Comparison of ENCODE assay signal across 8 mouse cellular contexts in genomic region chr11:120485251-120485650, GRCm38 (mm10). TPM values are rescaled to one million over a fixed set of nuclear protein-coding genes. Genes with fewer than 3 reads are reported as not detected.
DNase-seq lines count a peak whose midpoint lies in the region; ATAC-seq and TF ChIP-seq lines count a peak whose summit lies in the region.

No protein-coding gene starts in this region.

- peaks cover 70% of the 10 kb centered on the region for H3K4me1 ChIP-seq in erythroblast, embryonic 14.5 days (ENCODE audit: control insufficient read depth)
- H3K4me1 ChIP-seq in ES-E14 (ENCODE audit: control insufficient read depth in 2 of 2, insufficient read depth in 2 of 2, low read length in 2 of 2, poor library complexity in 1 of 2) = peaks cover 3 to 9% of the 10 kb centered on the region in 2 experiments; a peak in 2 of 4 replicates
- H3K4me1 ChIP-seq in hindbrain, embryonic 16.5 days (ENCODE audit: control insufficient read depth, insufficient read depth, low read depth, low read length) = peaks cover 16% of the 10 kb centered on the region
- H3K4me1 ChIP-seq in liver, embryonic 15.5 days (replicated peaks) = peaks cover 61% of the 10 kb centered on the region

- in situ Hi-C loops in ES-E14 (cut with MboI; ENCODE audit: low sequenced_read_pairs in 2 of 2, unreplicated experiment in 2 of 2) = no loop called here

- H3K4me2 ChIP-seq in hindbrain, embryonic 16.5 days (ENCODE audit: low read length) = peak overlapping the region; percentile 76
- H3K4me2 ChIP-seq in liver, embryonic 15.5 days = peak overlapping the region; percentile 93

- H3K36me3 ChIP-seq in erythroblast, embryonic 14.5 days (ENCODE audit: control insufficient read depth) = peaks cover 83% of the 10 kb centered on the region
- peaks cover 41% of the 10 kb centered on the region for H3K36me3 ChIP-seq in ES-E14 (ENCODE audit: control insufficient read depth, insufficient read depth, low read length, poor library complexity, severe bottlenecking)
- peaks cover 36% of the 10 kb centered on the region for H3K36me3 ChIP-seq in hindbrain, embryonic 16.5 days (ENCODE audit: control insufficient read depth, insufficient read depth, low read length)
- peaks cover 78% of the 10 kb centered on the region for H3K36me3 ChIP-seq in liver, embryonic 15.5 days (replicated peaks)

- H3K27ac ChIP-seq in ES-E14 (ENCODE audit: insufficient read depth, low read depth, low read length, poor library complexity, severe bottlenecking) = peak overlapping the region; percentile 69; the same call in 1 of the 2 replicates
- peak overlapping the region; percentile 85 for H3K27ac ChIP-seq in hindbrain, embryonic 16.5 days (ENCODE audit: low read depth, low read length)
- peak overlapping the region; percentile 63 for H3K27ac ChIP-seq in liver, embryonic 15.5 days (replicated peaks)

- 11% methylated on average over 10 of the region's 10 CpGs for WGBS in hindbrain, embryonic 16.5 days
- 7% methylated on average over 10 of the region's 10 CpGs for WGBS in liver, embryonic 15.5 days (ENCODE audit: insufficient replicate concordance)

- no peaks in the 10 kb centered on the region for H3K27me3 ChIP-seq in erythroblast, embryonic 14.5 days (ENCODE audit: control insufficient read depth)
- H3K27me3 ChIP-seq in hindbrain, embryonic 16.5 days (replicated peaks; ENCODE audit: control insufficient read depth, insufficient read depth, low read length) = no peaks in the 10 kb centered on the region
- no peaks in the 10 kb centered on the region for H3K27me3 ChIP-seq in liver, embryonic 15.5 days

- DNase-seq in ES-E14 (ENCODE audit: low read depth, low spot score) = no peak
- no peak for DNase-seq in adrenal gland, adult 8-10 months
- DNase-seq in retina, embryonic 14.5 days (ENCODE audit: low spot score) = no peak
- DNase-seq in thymus, postnatal 4 days = no peak

- no peak for ATAC-seq in erythroblast, adult 5-6 weeks (replicated peaks; ENCODE audit: low FRiP score, poor library complexity, severe bottlenecking)
- no peak for ATAC-seq in hindbrain, embryonic 16.5 days
- no peak for ATAC-seq in liver, embryonic 15.5 days (ENCODE audit: insufficient read depth)

- H3K4me3 ChIP-seq in erythroblast, embryonic 14.5 days (replicated peaks) = peak overlapping the region; percentile 73
- peak overlapping the region; percentile 84 to 94 for H3K4me3 ChIP-seq in ES-E14 (ENCODE audit: insufficient read depth in 1 of 2, low read depth in 1 of 2, low read length in 2 of 2, poor library complexity in 1 of 2, severe bottlenecking in 1 of 2)
- peak overlapping the region; percentile 97 for H3K4me3 ChIP-seq in hindbrain, embryonic 16.5 days (ENCODE audit: low read length)
- H3K4me3 ChIP-seq in liver, embryonic 15.5 days (replicated peaks) = peak overlapping the region; percentile 76

- peak overlapping the region; percentile 96 for H3K9ac ChIP-seq in ES-E14 (ENCODE audit: insufficient read depth, low read depth, low read length, poor library complexity, severe bottlenecking)
- H3K9ac ChIP-seq in hindbrain, embryonic 16.5 days (ENCODE audit: low read depth, low read length) = peak overlapping the region; percentile 93
- H3K9ac ChIP-seq in liver, embryonic 15.5 days = peak overlapping the region; percentile 75

- H3K9me3 ChIP-seq in erythroblast, embryonic 14.5 days (ENCODE audit: control insufficient read depth, low read length) = no peaks in the 10 kb centered on the region
- H3K9me3 ChIP-seq in ES-E14 (ENCODE audit: control insufficient read depth, insufficient read depth, low read depth, low read length) = no peaks in the 10 kb centered on the region
- no peaks in the 10 kb centered on the region for H3K9me3 ChIP-seq in hindbrain, embryonic 16.5 days (ENCODE audit: control insufficient read depth, low read length)
- H3K9me3 ChIP-seq in liver, embryonic 15.5 days (replicated peaks) = no peaks in the 10 kb centered on the region

TF ChIP-seq in ES-E14, 5 proteins besides CTCF, POLR2A, EP300 and RAD21:
- TF ChIP-seq MAFK (IDR thresholded peaks at IDR 0.05; ENCODE audit: insufficient read depth, low read depth, low read length) (no peak), ZNF384 (IDR thresholded peaks at IDR 0.05; ENCODE audit: low read depth, low read length) (no peak), ZC3H11A (IDR thresholded peaks at IDR 0.05; ENCODE audit: borderline replicate concordance, low read depth, low read length) (no peak), HCFC1 (IDR thresholded peaks at IDR 0.05; ENCODE audit: borderline replicate concordance, insufficient read depth, low read length) (no peak), CHD2 (IDR thresholded peaks at IDR 0.05; ENCODE audit: low read depth, low read length) (no peak)

RNA-seq across cellular contexts. Expression of gene Mrpl12, which starts 0.8 kb away (rescaled TPM):
- 14.6 and 16.8 TPM in 2 replicates for polyA plus RNA-seq in erythroblast, embryonic 14.5 days (2012)
- 12.1 and 16.1 TPM in 2 replicates for total RNA-seq in erythroblast, adult 5-6 weeks (2015; ENCODE audit: low replicate concordance)
- 12.1 and 15.6 TPM in 2 replicates for total RNA-seq in erythroblast, adult 5-6 weeks (2017; ENCODE audit: low replicate concordance)
- 100 and 136 TPM in 2 replicates for total RNA-seq in ES-E14 (2012; rRNA removed)
- 135 and 137 TPM in 2 replicates for polyA plus RNA-seq in hindbrain, embryonic 16.5 days (2015; fragmentation: Nextera tagmentation; extraction: Ambion mirVana)
- polyA plus RNA-seq in liver, embryonic 15.5 days (2015; fragmentation: Nextera tagmentation; extraction: Ambion mirVana) = 89.5 and 90.2 TPM in 2 replicates
- total RNA-seq in adrenal gland, adult 8-10 months (2022) = 10 to 100 TPM; 77.6 to 95.8 (median 90.1) TPM

RNA-seq across cellular contexts. Expression of gene Slc25a10, which starts 6.4 kb away (rescaled TPM):
- polyA plus RNA-seq in erythroblast, embryonic 14.5 days (2012) = 5.5 and 6.6 TPM in 2 replicates
- total RNA-seq in erythroblast, adult 5-6 weeks (2015; ENCODE audit: low replicate concordance) = 6.9 and 11.1 TPM in 2 replicates
- total RNA-seq in erythroblast, adult 5-6 weeks (2017; ENCODE audit: low replicate concordance) = 4.7 and 6.0 TPM in 2 replicates
- 30.2 and 35.0 TPM in 2 replicates for total RNA-seq in ES-E14 (2012; rRNA removed)
- 31.2 and 31.5 TPM in 2 replicates for polyA plus RNA-seq in hindbrain, embryonic 16.5 days (2015; fragmentation: Nextera tagmentation; extraction: Ambion mirVana)
- polyA plus RNA-seq in liver, embryonic 15.5 days (2015; fragmentation: Nextera tagmentation; extraction: Ambion mirVana) = 42.8 and 46.5 TPM in 2 replicates
- total RNA-seq in adrenal gland, adult 8-10 months (2022) = 100 to 1,000 TPM; 121 to 174 (median 163) TPM

RNA-seq across cellular contexts. Expression of gene Arl16, which starts 17.8 kb away (rescaled TPM):
- 2.6 and 4.9 TPM in 2 replicates for polyA plus RNA-seq in erythroblast, embryonic 14.5 days (2012)
- total RNA-seq in erythroblast, adult 5-6 weeks (2015; ENCODE audit: low replicate concordance) = 4.2 and 5.9 TPM in 2 replicates
- total RNA-seq in erythroblast, adult 5-6 weeks (2017; ENCODE audit: low replicate concordance) = 3.3 TPM in 1 of 2 replicates, not detected in the other
- total RNA-seq in ES-E14 (2012; rRNA removed) = 15.3 and 21.2 TPM in 2 replicates
- 60.5 and 68.1 TPM in 2 replicates for polyA plus RNA-seq in hindbrain, embryonic 16.5 days (2015; fragmentation: Nextera tagmentation; extraction: Ambion mirVana)
- 13.7 and 14.0 TPM in 2 replicates for polyA plus RNA-seq in liver, embryonic 15.5 days (2015; fragmentation: Nextera tagmentation; extraction: Ambion mirVana)
- total RNA-seq in adrenal gland, adult 8-10 months (2022) = 10 to 100 TPM; 22.8 to 38.7 (median 29.5) TPM

RNA-seq across cellular contexts. Expression of gene Ccdc137, which starts 27.3 kb away (rescaled TPM):
- polyA plus RNA-seq in erythroblast, embryonic 14.5 days (2012) = 0.75 and 1.4 TPM in 2 replicates
- 1.5 and 2.1 TPM in 2 replicates for total RNA-seq in erythroblast, adult 5-6 weeks (2015; ENCODE audit: low replicate concordance)
- 1.5 and 16.8 TPM in 2 replicates for total RNA-seq in erythroblast, adult 5-6 weeks (2017; ENCODE audit: low replicate concordance)
- total RNA-seq in ES-E14 (2012; rRNA removed) = 24.6 and 27.4 TPM in 2 replicates
- polyA plus RNA-seq in hindbrain, embryonic 16.5 days (2015; fragmentation: Nextera tagmentation; extraction: Ambion mirVana) = 23.5 and 25.9 TPM in 2 replicates
- 13.0 and 14.2 TPM in 2 replicates for polyA plus RNA-seq in liver, embryonic 15.5 days (2015; fragmentation: Nextera tagmentation; extraction: Ambion mirVana)
- 10 to 100 TPM; 24.2 to 33.4 (median 29.4) TPM for total RNA-seq in adrenal gland, adult 8-10 months (2022)

RNA-seq across cellular contexts. Expression of gene Oxld1, which starts 27.4 kb away (rescaled TPM):
- polyA plus RNA-seq in erythroblast, embryonic 14.5 days (2012) = 0.41 and 0.65 TPM in 2 replicates
- total RNA-seq in erythroblast, adult 5-6 weeks (2015; ENCODE audit: low replicate concordance) = 7.3 TPM in 1 of 2 replicates, not detected in the other
- 6.1 and 6.9 TPM in 2 replicates for total RNA-seq in erythroblast, adult 5-6 weeks (2017; ENCODE audit: low replicate concordance)
- total RNA-seq in ES-E14 (2012; rRNA removed) = 2.9 and 4.1 TPM in 2 replicates
- polyA plus RNA-seq in hindbrain, embryonic 16.5 days (2015; fragmentation: Nextera tagmentation; extraction: Ambion mirVana) = 10.8 and 15.8 TPM in 2 replicates
- polyA plus RNA-seq in liver, embryonic 15.5 days (2015; fragmentation: Nextera tagmentation; extraction: Ambion mirVana) = 6.8 and 7.1 TPM in 2 replicates
- total RNA-seq in adrenal gland, adult 8-10 months (2022) = 10 to 100 TPM; 25.6 to 34.1 (median 32.2) TPM
